Mouse (Mus musculus): ENCODE results near the gene Tmem132a.

DNA sequence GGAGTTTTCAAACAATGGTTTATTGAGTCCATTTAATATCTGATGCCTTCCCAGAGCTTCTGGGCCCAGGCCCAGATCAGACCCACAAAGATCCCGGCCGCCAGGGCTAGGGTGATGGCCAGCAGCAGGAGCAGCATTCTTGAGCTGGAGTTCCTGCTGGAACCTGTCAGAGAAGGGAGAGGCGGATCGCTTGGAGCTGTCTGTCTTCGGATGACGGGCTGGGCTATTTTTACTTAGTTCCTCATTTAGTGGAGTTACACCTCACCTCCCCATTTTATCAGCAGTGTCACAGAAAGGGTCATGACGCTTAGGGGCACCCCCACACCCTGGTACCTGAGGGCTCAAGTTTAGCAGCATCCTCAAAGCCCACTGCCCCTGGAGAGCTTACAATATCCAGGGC, 44.6 kb upstream of the Tmem132a start:
- TF ChIP-seq POLR2A (IDR thresholded peaks at IDR 0.05; ENCODE audit: borderline replicate concordance, extremely low read depth, low read depth, low read length) = no peak
- no peak for TF ChIP-seq CTCF (IDR thresholded peaks at IDR 0.05; ENCODE audit: insufficient read depth, low read length)
